9 mouse cellular contexts compared by ENCODE assay signal in the genomic region with DNA sequence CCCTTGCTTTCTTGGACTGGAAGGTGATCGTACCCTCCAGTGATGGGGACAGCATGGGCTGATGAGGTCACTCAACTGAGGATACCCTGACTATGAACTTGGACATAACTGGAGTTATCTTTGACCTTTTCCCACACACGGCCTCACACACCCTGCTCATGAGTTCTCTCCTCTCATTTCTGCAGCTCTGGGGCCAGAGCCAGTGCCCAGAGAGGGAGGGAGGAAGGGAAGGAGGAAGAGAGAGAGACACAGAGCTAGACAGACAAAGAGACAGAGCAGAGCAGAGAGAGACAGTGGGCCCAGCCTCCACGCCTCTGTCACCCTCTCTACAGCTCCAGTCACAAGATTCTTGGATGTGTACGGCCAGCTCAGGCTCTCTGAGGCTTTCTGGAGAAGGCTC. TPM values are rescaled to one million over a fixed set of nuclear protein-coding genes. Genes with fewer than 3 reads are reported as not detected.
DNase-seq lines count a peak whose midpoint lies in the region; ATAC-seq and TF ChIP-seq lines count a peak whose summit lies in the region.
"Had no signal": no experiment of that assay in that cellular context is flagged by ENCODE, and none has a peak within 500 bp of the region (broad histone marks: within the 10 kb centered on the region; RNA-seq: fewer than 3 reads in every experiment).

No protein-coding gene starts in this region.

- 79% methylated on average over 4 of the region's 4 CpGs for WGBS in cerebellum, adult 2 months
- WGBS in intestine, embryonic 15.5 days, result 58% methylated on average over 4 of the region's 4 CpGs

- DNase-seq in cerebellum, adult 2 months, result peak; percentile 21 to 24
- no peak for DNase-seq in cerebellum, postnatal 14 days
- no peak for DNase-seq in left cerebral cortex, adult 2 months (ENCODE audit: extremely low spot score in 1 of 2, low spot score in 2 of 2)
- no peak for DNase-seq in left cerebral cortex, adult 9 months (ENCODE audit: low spot score in 2 of 2)
- peak; percentile 59 for DNase-seq in adipocyte (ENCODE audit: low spot score)
- no peak for DNase-seq in c-Kit-positive CD71-positive TER-119-positive erythroid progenitor cells, embryonic 14.5 days (ENCODE audit: low spot score)
- DNase-seq in embryo, embryonic 10.5 days (ENCODE audit: low spot score), result no peak

- intact Hi-C loops in left cerebral cortex, adult 2 months (cut with DNase I), result loop anchor here (5.0 kb wide), 1 partner anchor 105 kb away; the partner anchor contains the start of gene Dusp7

- no peak overlapping the region for H3K4me2 ChIP-seq in intestine, embryonic 15.5 days (replicated peaks)

- H3K4me3 ChIP-seq in cerebellum, adult 2 months (replicated peaks; ENCODE audit: insufficient read depth, low read depth, low read length), result no peak overlapping the region
- H3K4me3 ChIP-seq in left cerebral cortex, adult 2 months, result no peak overlapping the region
- no peak overlapping the region for H3K4me3 ChIP-seq in intestine, embryonic 15.5 days (replicated peaks)

- H3K27ac ChIP-seq in cerebellum, adult 2 months (ENCODE audit: insufficient read depth, low read length), result peak overlapping the region; percentile 35; the same call in 1 of the 2 replicates
- peak overlapping the region; percentile 83 for H3K27ac ChIP-seq in left cerebral cortex, adult 2 months
- H3K27ac ChIP-seq in intestine, embryonic 15.5 days, result peak overlapping the region; percentile 2; the same call in 1 of the 2 replicates

- peaks cover 20% of the 10 kb centered on the region for H3K4me1 ChIP-seq in cerebellum, adult 2 months (ENCODE audit: control insufficient read depth, insufficient read depth, low read length)
- peaks cover 39% of the 10 kb centered on the region for H3K4me1 ChIP-seq in intestine, embryonic 15.5 days (replicated peaks)

- no peak for TF ChIP-seq CTCF in cerebellum, adult 2 months (IDR thresholded peaks at IDR 0.05; ENCODE audit: borderline replicate concordance, insufficient read depth, low read depth, low read length)
- TF ChIP-seq CTCF in left cerebral cortex, adult 2 months (IDR thresholded peaks at IDR 0.05), result no peak

- ATAC-seq in intestine, embryonic 15.5 days, result no peak
- ATAC-seq: midbrain, embryonic 16.5 days had no signal

- no peak for TF ChIP-seq POLR2A in cerebellum, adult 2 months (IDR thresholded peaks at IDR 0.05; ENCODE audit: borderline replicate concordance, insufficient read depth, low read length)

- no peaks in the 10 kb centered on the region for H3K9me3 ChIP-seq in intestine, embryonic 15.5 days

- H3K36me3 ChIP-seq in intestine, embryonic 15.5 days, result no peaks in the 10 kb centered on the region

- no peaks in the 10 kb centered on the region for H3K27me3 ChIP-seq in cerebellum, adult 2 months (ENCODE audit: control insufficient read depth, insufficient read depth, low read length)
- no peaks in the 10 kb centered on the region for H3K27me3 ChIP-seq in intestine, embryonic 15.5 days (replicated peaks)

- H3K9ac ChIP-seq in intestine, embryonic 15.5 days, result no peak overlapping the region

RNA-seq across cellular contexts. Expression of gene Rrp9, which starts 3.4 kb away (rescaled TPM):
- 42.5 and 43.7 TPM in 2 replicates for polyA plus RNA-seq in cerebellum, adult 2 months (2012; rRNA removed)
- total RNA-seq in left cerebral cortex, adult 2 months (2021), result 10 to 100 TPM; 35.4 to 38.3 TPM
- polyA plus RNA-seq in intestine, embryonic 15.5 days (2015; fragmentation: Nextera tagmentation; extraction: Ambion mirVana), result 49.9 and 50.0 TPM in 2 replicates

RNA-seq across cellular contexts. Expression of gene Parp3, which starts 4.4 kb away (rescaled TPM):
- 6.9 and 9.7 TPM in 2 replicates for polyA plus RNA-seq in cerebellum, adult 2 months (2012; rRNA removed)
- 1 to 10 TPM; 4.4 to 4.9 TPM for total RNA-seq in left cerebral cortex, adult 2 months (2021)
- polyA plus RNA-seq in intestine, embryonic 15.5 days (2015; fragmentation: Nextera tagmentation; extraction: Ambion mirVana), result 2.4 and 2.5 TPM in 2 replicates

RNA-seq across cellular contexts. Expression of gene Gpr62, which starts 6.6 kb away (rescaled TPM):
- polyA plus RNA-seq in cerebellum, adult 2 months (2012; rRNA removed), result 27.9 and 30.7 TPM in 2 replicates
- 1 to 10 TPM; 7.4 to 7.6 TPM for total RNA-seq in left cerebral cortex, adult 2 months (2021)
- 0.20 and 0.45 TPM in 2 replicates for polyA plus RNA-seq in intestine, embryonic 15.5 days (2015; fragmentation: Nextera tagmentation; extraction: Ambion mirVana)

RNA-seq across cellular contexts. Expression of gene Pcbp4, which starts 19.2 kb away (rescaled TPM):
- 515 and 572 TPM in 2 replicates for polyA plus RNA-seq in cerebellum, adult 2 months (2012; rRNA removed)
- total RNA-seq in left cerebral cortex, adult 2 months (2021), result 100 to 1,000 TPM; 202 to 207 TPM
- polyA plus RNA-seq in intestine, embryonic 15.5 days (2015; fragmentation: Nextera tagmentation; extraction: Ambion mirVana), result 43.7 and 49.5 TPM in 2 replicates

RNA-seq across cellular contexts. Expression of gene Abhd14a, which starts 24.8 kb away (rescaled TPM):
- 49.7 and 51.5 TPM in 2 replicates for polyA plus RNA-seq in cerebellum, adult 2 months (2012; rRNA removed)
- 10 to 100 TPM; 38.4 to 38.6 TPM for total RNA-seq in left cerebral cortex, adult 2 months (2021)
- 49.1 and 51.0 TPM in 2 replicates for polyA plus RNA-seq in intestine, embryonic 15.5 days (2015; fragmentation: Nextera tagmentation; extraction: Ambion mirVana)

Comparison
In these comparisons a context has a peak if more than half of its experiments do, and no peak if none do; other contexts are left out.
1. DNase-seq: peak in cerebellum, adult 2 months (2 of 2) and adipocyte (single experiment); none in cerebellum, postnatal 14 days (0 of 2), left cerebral cortex, adult 2 months (0 of 2), left cerebral cortex, adult 9 months (0 of 2), c-Kit-positive CD71-positive TER-119-positive erythroid progenitor cells, embryonic 14.5 days (single experiment) and embryo, embryonic 10.5 days (single experiment).
2. H3K27ac ChIP-seq: peak in every context shown above with its lines; median percentile 83 in left cerebral cortex, adult 2 months; 35 in cerebellum, adult 2 months; 2 in intestine, embryonic 15.5 days.
3. RNA of gene Gpr62, which starts 6.6 kb away (polyA plus RNA-seq): 27.9 to 30.7 TPM in cerebellum, adult 2 months; 0.20 to 0.45 TPM in intestine, embryonic 15.5 days; every median in the first group is over 10 times any median in the second.